Mouse (Mus musculus): Measurements from ENCODE around the gene Gsk3a.
A peak's percentile ranks its signal among the peaks of the same experiment; 100 is the strongest.

Gene Gsk3a

GRCm38 (mm10) chr7:25219756-25220456 is 17.7 kb downstream of the Gsk3a start:
- peak; percentile 95 for DNase-seq

GRCm38 (mm10) chr7:25219416-25219750 is 18.3 kb downstream of the Gsk3a start:
- DNase-seq, result no peak

- DNase-seq, result peak; percentile 57
These were observed 18.8 kb downstream of the Gsk3a start for GRCm38 (mm10) chr7:25218705-25219415.

- DNase-seq, result no peak
These were observed 19.8 kb downstream of the Gsk3a start for GRCm38 (mm10) chr7:25217653-25218395.

DNA sequence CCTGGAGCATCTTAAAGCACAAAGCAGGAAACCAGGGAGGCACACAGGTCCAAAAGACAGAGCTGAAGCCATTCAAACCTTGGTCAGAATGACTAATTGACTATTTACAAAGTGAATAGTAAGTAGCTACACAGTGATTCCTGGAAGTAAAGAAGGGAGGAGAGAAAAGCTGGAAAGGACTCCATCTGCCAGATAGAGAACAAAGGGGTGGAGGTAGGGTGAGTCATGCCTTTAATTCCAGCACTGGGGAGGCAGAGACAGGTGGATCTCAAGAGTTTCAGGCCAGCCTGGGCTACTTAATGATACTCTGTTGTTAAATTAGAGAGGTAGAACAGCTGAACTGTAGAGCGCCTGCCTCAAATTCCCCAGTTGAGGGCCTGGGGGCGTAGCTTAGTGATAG is 23.5 kb downstream of the Gsk3a start:
- DNase-seq, result no peak

- no peak for DNase-seq
These were observed 24.6 kb downstream of the Gsk3a start for GRCm38 (mm10) chr7:25213099-25213498.

DNA sequence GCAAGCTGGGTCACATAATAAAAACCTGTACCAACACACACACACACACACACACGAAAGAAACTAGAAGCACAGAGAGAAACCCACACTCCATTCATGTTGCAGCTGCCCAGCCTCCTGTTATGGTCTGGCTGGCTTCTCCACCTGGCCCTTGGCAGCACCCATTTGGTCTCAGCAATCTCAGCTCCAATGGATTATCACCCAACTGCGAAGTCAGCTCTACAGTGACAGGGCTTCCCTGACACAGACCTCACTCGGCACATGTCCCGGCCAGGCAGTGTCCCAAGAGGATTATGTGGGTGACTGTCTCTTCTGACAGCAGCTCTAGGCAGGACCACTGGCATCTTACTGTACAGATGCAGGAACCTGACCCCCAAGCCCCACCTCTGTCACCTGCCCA is 27.2 kb downstream of the Gsk3a start:
- no peak for DNase-seq

GRCm38 (mm10) chr7:25209161-25209622 is 28.5 kb downstream of the Gsk3a start:
- no peak for DNase-seq

DNA sequence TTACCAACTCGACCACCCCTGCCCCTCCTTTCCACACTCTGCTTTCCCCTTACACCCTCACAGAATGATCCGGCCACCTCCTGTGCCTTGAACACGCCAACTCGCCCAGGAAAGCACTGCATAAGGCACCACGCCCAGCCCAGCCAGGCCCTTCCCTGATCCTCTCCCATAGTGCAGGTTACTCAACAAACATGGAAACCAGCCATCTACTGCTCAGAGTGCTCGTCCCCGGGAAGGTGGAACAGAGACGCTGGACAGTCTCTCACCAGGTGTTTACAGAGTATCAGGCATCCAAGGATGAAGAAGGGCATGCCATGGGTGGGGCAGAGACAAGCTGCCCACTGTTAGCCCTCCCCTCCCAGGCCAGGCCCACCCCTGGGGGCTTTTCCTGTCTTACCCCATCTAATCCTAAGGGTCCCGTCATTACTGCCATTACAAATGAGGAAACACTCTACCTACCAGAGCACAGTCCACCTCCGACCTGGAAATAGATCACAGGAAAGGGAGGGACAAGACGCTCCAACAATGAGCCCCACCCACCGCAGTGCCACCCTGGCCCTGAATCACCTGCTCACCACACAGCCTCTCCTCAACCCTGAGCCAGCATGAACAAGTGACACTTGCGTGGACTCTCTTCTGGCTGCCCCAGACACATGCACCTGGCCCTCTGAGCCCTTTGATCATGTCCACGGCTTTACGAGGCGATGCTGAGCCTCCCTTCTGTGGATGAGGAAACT is 31.4 kb downstream of the Gsk3a start:
- no peak for DNase-seq

- no peak for DNase-seq
These were observed 32.1 kb downstream of the Gsk3a start for GRCm38 (mm10) chr7:25205355-25206093.

- no peak for DNase-seq
These were observed 34.0 kb downstream of the Gsk3a start for GRCm38 (mm10) chr7:25203624-25204023.

GRCm38 (mm10) chr7:25197384-25198018 is 40.1 kb downstream of the Gsk3a start:
- peak; percentile 54 for DNase-seq

DNA sequence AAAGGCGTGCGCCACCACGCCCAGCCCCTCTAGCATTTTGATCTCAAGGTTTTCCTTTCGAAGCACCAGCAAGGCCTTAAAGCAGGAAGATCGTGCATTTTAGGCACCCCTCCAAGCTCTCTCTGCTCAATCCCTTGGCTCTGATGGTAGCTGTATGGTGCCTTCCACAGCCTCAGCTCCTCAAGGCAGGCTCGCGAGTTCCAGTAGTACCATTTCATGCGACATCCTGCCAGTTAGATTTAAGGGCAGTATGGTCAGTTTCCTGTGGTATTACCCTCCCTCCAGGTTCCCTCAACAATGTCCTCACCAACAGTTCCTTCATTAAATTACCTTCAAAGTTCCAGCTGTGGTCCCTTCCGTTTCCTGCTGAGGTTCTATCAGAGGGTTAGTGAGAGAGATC is 41.5 kb downstream of the Gsk3a start:
- DNase-seq, result no peak

- no peak for DNase-seq
These were observed 42.5 kb downstream of the Gsk3a start for GRCm38 (mm10) chr7:25195148-25195547.

DNA sequence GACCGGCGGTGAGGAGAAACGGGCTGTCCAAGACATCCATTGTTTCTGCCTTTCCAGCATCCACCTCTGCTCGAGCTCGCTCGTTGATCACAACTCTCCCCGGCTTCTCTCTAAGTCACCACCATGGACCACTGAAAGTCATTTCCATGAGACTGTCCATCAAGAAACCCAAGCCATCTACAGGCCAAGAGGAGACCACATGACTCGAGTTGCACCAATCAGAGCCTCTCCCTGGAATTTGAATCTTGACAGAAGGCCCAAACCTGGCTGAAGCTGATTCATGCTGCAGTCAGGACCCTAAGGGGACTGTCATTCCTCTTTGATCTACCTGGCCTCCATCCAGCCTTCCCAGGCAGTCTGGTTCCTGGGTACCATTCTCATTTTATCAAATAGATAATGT is 45.5 kb downstream of the Gsk3a start:
- DNase-seq, result no peak

DNA sequence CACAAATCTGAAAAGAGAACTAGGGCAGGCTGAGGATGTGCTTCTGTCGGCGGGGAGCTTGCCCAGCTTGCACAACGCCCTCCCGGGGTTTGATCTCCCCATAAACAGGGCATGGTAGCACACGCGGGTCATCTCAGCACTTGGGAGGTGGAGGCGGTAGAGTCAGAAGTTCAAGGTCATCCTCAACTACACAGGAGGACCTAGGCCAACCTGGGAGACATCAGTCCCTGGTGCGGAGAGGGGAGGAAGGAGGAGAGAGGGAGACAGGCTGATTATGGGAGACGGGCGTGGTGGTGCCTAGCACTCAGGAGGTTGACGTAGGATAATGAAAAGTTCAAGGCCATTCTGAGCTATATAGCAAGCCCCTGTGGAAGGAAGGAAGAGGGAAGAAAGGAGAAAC is 46.8 kb downstream of the Gsk3a start:
- DNase-seq, result no peak

GRCm38 (mm10) chr7:25187662-25188650 is 49.7 kb downstream of the Gsk3a start:
- peak; percentile 88 for DNase-seq

- no peak for DNase-seq
These were observed 53.6 kb downstream of the Gsk3a start for GRCm38 (mm10) chr7:25184091-25184490.

DNA sequence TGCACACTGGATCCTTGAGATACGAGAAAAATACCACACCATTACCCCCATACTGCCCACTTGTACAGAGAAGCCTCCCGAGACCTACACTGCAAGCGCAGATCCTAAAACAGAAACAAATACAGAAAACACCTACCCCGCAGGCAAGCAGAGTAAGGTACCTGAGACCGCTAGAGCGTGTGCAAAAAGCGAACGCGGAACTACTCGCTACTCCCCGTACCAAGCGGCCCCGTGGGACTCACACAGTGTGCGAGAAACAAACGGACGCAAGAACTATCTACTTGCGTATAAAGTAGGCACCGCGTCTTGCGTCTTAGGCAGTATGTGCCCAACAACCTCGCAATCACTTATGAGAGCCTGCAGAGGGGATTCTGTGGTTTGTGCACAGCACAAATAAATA is 55.8 kb downstream of the Gsk3a start:
- no peak for DNase-seq

- peak; percentile 33 for DNase-seq
These were observed 56.3 kb downstream of the Gsk3a start for GRCm38 (mm10) chr7:25181331-25181790.
